Mouse (Mus musculus) heart, postnatal 0 days (tissue): ENCODE measurements at regions not wholly inside any gene's neighbourhood (a gene's known extent, or its start where the extent isn't known, plus 50 kb on each side); places are given as distances from the start of the nearest gene placed in this dataset.

Experiments used
- CTCF ChIP-seq: IDR thresholded peaks from 2 replicates; pipeline ENCODE4 v1.5.1; 2016; ENCODE audit warnings: antibody characterized with exemption, control low read depth, low read depth
- EP300 ChIP-seq: IDR thresholded peaks from 2 replicates; pipeline ENCODE4 v1.6.1; 2016; ENCODE audit warnings: antibody characterized with exemption, low read depth

DNA sequence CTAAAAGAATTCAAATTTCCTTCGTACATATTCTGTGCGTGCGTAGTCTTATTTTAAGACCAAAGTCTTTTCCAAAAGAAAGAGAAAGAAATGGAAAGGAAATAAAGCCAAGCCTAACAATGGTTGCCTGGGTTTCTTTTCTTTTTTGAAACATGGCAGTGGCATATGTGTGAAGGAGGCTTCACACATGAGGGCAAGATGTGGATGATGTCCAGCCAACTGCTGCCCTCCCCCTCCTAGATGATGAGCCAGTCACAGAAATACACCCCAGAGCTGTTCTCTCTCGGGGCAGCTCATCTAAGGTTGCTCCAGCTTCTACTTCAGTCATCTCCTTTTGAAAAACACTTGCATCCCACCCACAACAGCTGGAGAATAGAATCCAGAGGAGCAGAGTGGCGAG is 213.1 kb upstream of the Jmjd1c start:
- TF ChIP-seq EP300 = no peak
- TF ChIP-seq CTCF = no peak
